Mouse (Mus musculus): ENCODE results near the gene Prkar1b.
A peak's percentile ranks its signal among the peaks of the same experiment; 100 is the strongest.

The Prkar1b gene

GRCm38 (mm10) chr5:139128476-139129065 is 21.2 kb downstream of the Prkar1b start:
- Histone ChIP-seq H3K9me3 (ENCODE audit: low read length) (peaks cover 3% of the 10 kb centered on the region; the same call in 1 of the 2 replicates), H3K4me3 (replicated peaks; ENCODE audit: low read length) (peak overlapping the region; percentile 70; the same call in 1 of the 2 replicates), H3K36me3 (ENCODE audit: insufficient read depth, low read length) (no peaks in the 10 kb centered on the region), H3K27me3 (ENCODE audit: insufficient read depth, low read length) (peaks cover 47% of the 10 kb centered on the region), H3K4me1 (replicated peaks; ENCODE audit: low read depth, low read length) (peaks cover 19% of the 10 kb centered on the region)
- TF ChIP-seq NANOG (IDR thresholded peaks at IDR 0.05; ENCODE audit: borderline replicate concordance, low read length) (no peak), POU5F1 (IDR thresholded peaks at IDR 0.05; ENCODE audit: borderline replicate concordance, low read length) (no peak), CTCF (conservative IDR thresholded peaks at IDR 0.05; ENCODE audit: low read length) (no peak)

DNA sequence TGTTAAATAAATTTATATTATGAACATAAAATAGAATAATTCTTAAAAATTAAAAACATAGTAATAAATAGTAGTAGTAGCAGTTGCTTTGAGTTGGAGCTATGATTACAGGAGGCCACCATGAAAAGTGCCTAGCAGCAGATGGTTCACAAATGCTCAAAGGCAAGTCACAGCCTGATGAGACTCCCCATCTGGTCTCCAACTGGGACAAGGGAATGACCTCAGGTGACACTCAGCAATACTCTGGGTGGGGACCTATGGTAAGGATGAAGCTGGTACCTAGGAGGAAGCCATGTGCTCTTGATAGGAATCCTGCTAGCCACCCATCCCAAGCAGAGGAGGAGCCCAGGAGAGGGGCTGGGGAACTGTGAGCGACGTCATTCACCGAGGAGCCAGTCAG is 24.1 kb downstream of the Prkar1b start:
- Histone ChIP-seq H3K4me1 (replicated peaks; ENCODE audit: low read depth, low read length) (peaks cover 21% of the 10 kb centered on the region), H3K36me3 (ENCODE audit: insufficient read depth, low read length) (no peaks in the 10 kb centered on the region), H3K9me3 (ENCODE audit: low read length) (no peaks in the 10 kb centered on the region; the same call in 1 of the 2 replicates), H3K27me3 (ENCODE audit: insufficient read depth, low read length) (peaks cover 32% of the 10 kb centered on the region), H3K4me3 (replicated peaks; ENCODE audit: low read length) (no peak overlapping the region)
- TF ChIP-seq CTCF (conservative IDR thresholded peaks at IDR 0.05; ENCODE audit: low read length): no peak
- TF ChIP-seq POU5F1 (IDR thresholded peaks at IDR 0.05; ENCODE audit: borderline replicate concordance, low read length): no peak
- no peak for TF ChIP-seq NANOG (IDR thresholded peaks at IDR 0.05; ENCODE audit: borderline replicate concordance, low read length)

- H3K4me1 ChIP-seq (replicated peaks; ENCODE audit: low read depth, low read length): peaks cover 23% of the 10 kb centered on the region
- H3K36me3 ChIP-seq (ENCODE audit: insufficient read depth, low read length): no peaks in the 10 kb centered on the region
- no peaks in the 10 kb centered on the region; the same call in 1 of the 2 replicates for H3K9me3 ChIP-seq (ENCODE audit: low read length)
- no peak overlapping the region for H3K4me3 ChIP-seq (replicated peaks; ENCODE audit: low read length)
- TF ChIP-seq POU5F1 (IDR thresholded peaks at IDR 0.05; ENCODE audit: borderline replicate concordance, low read length) (no peak), CTCF (conservative IDR thresholded peaks at IDR 0.05; ENCODE audit: low read length) (no peak), NANOG (IDR thresholded peaks at IDR 0.05; ENCODE audit: borderline replicate concordance, low read length) (no peak)
- no peaks in the 10 kb centered on the region; the same call in 1 of the 2 replicates for H3K27me3 ChIP-seq (ENCODE audit: insufficient read depth, low read length)
These were observed 30.9 kb downstream of the Prkar1b start for GRCm38 (mm10) chr5:139118961-139119276.

DNA sequence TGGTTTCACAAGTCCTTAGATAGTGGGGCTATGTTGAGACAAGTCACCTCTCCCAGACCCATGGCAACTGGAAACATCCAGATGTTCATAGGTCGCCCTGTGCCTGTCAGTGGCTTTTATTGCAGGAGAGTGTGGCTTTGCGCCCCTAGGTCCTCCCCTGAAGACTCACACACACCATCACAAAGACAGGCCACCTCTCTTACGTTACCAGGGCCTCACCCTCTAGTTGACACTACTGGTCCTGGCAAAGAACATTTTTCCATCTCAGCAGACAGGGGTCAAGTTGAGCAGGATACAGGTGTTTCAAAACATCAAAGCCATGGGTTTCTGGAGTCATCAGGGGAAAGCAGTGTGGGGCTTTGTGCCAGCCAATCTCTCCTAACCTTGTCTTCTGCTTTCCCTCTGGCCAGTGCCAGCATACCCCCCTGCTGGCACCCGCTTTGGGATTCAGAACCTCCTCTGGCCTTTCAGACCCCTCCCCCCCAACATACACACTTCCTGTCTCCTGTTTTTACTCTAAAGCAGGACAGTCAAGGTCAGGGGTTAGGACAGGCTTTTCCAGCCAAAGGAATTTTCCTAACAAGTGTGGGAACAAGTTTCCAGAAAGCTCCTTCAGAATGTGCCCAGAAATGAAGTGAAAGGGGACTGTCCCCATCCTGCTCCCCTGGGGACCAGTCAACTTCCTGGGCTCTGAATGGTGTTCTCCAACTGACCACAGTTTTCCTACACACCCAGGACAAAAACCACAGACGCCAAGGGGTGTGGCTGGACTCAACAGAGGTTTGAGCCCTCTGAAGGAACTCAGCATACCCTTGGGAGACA is 31.5 kb downstream of the Prkar1b start:
- peaks cover 21% of the 10 kb centered on the region for H3K4me1 ChIP-seq (replicated peaks; ENCODE audit: low read depth, low read length)

DNA sequence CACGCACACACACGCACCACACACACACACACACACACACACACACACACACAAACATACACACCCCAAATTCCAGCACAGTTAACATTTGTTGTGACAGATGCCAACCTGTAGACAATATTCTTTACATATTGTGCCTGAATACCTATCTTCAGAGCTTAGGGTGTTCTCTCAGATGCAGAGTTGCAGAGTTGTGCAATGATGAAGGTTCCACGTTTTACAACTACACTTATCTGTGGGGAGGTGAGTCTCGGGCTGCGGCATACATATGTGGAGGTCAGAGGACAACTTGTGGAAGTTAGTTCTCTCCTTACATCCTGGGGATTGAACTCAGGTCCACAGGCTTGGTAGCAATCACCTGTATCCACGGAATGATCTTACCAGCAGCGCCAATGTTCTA is 34.3 kb downstream of the Prkar1b start:
- TF ChIP-seq CTCF (conservative IDR thresholded peaks at IDR 0.05; ENCODE audit: low read length) (no peak), NANOG (IDR thresholded peaks at IDR 0.05; ENCODE audit: borderline replicate concordance, low read length) (no peak), POU5F1 (IDR thresholded peaks at IDR 0.05; ENCODE audit: borderline replicate concordance, low read length) (no peak)
- H3K4me3 ChIP-seq (replicated peaks; ENCODE audit: low read length): no peak overlapping the region

More for the DNA sequence above, 31.5 kb downstream of the Prkar1b start:
- H3K36me3 ChIP-seq (ENCODE audit: insufficient read depth, low read length): no peaks in the 10 kb centered on the region
- no peaks in the 10 kb centered on the region; the same call in 1 of the 2 replicates for H3K27me3 ChIP-seq (ENCODE audit: insufficient read depth, low read length)
- H3K9me3 ChIP-seq (ENCODE audit: low read length): no peaks in the 10 kb centered on the region; the same call in 1 of the 2 replicates
- H3K4me3 ChIP-seq (replicated peaks; ENCODE audit: low read length): no peak overlapping the region
- TF ChIP-seq CTCF (conservative IDR thresholded peaks at IDR 0.05; ENCODE audit: low read length) (no peak), NANOG (IDR thresholded peaks at IDR 0.05; ENCODE audit: borderline replicate concordance, low read length) (no peak), POU5F1 (IDR thresholded peaks at IDR 0.05; ENCODE audit: borderline replicate concordance, low read length) (no peak)

GRCm38 (mm10) chr5:139114876-139115275 is 34.9 kb downstream of the Prkar1b start:
- no peak for TF ChIP-seq NANOG (IDR thresholded peaks at IDR 0.05; ENCODE audit: borderline replicate concordance, low read length)
- TF ChIP-seq POU5F1 (IDR thresholded peaks at IDR 0.05; ENCODE audit: borderline replicate concordance, low read length): no peak
- no peak for TF ChIP-seq CTCF (conservative IDR thresholded peaks at IDR 0.05; ENCODE audit: low read length)
- Histone ChIP-seq H3K27me3 (ENCODE audit: insufficient read depth, low read length) (peaks cover 12% of the 10 kb centered on the region; the same call in 1 of the 2 replicates), H3K4me3 (replicated peaks; ENCODE audit: low read length) (no peak overlapping the region), H3K4me1 (replicated peaks; ENCODE audit: low read depth, low read length) (peaks cover 39% of the 10 kb centered on the region), H3K9me3 (ENCODE audit: low read length) (no peaks in the 10 kb centered on the region), H3K36me3 (ENCODE audit: insufficient read depth, low read length) (no peaks in the 10 kb centered on the region)

More for the DNA sequence above, 34.3 kb downstream of the Prkar1b start:
- no peaks in the 10 kb centered on the region for H3K9me3 ChIP-seq (ENCODE audit: low read length)
- H3K4me1 ChIP-seq (replicated peaks; ENCODE audit: low read depth, low read length): peaks cover 32% of the 10 kb centered on the region
- peaks cover 12% of the 10 kb centered on the region; the same call in 1 of the 2 replicates for H3K27me3 ChIP-seq (ENCODE audit: insufficient read depth, low read length)
- no peaks in the 10 kb centered on the region for H3K36me3 ChIP-seq (ENCODE audit: insufficient read depth, low read length)

GRCm38 (mm10) chr5:139112418-139112817 is 37.4 kb downstream of the Prkar1b start:
- Histone ChIP-seq H3K4me3 (replicated peaks; ENCODE audit: low read length) (no peak overlapping the region), H3K4me1 (replicated peaks; ENCODE audit: low read depth, low read length) (peaks cover 28% of the 10 kb centered on the region), H3K9me3 (ENCODE audit: low read length) (peaks cover 10% of the 10 kb centered on the region; the same call in 1 of the 2 replicates), H3K27me3 (ENCODE audit: insufficient read depth, low read length) (peaks cover 14% of the 10 kb centered on the region; the same call in 1 of the 2 replicates), H3K36me3 (ENCODE audit: insufficient read depth, low read length) (no peaks in the 10 kb centered on the region)
- TF ChIP-seq POU5F1 (IDR thresholded peaks at IDR 0.05; ENCODE audit: borderline replicate concordance, low read length) (no peak), CTCF (conservative IDR thresholded peaks at IDR 0.05; ENCODE audit: low read length) (no peak), NANOG (IDR thresholded peaks at IDR 0.05; ENCODE audit: borderline replicate concordance, low read length) (no peak)

DNA sequence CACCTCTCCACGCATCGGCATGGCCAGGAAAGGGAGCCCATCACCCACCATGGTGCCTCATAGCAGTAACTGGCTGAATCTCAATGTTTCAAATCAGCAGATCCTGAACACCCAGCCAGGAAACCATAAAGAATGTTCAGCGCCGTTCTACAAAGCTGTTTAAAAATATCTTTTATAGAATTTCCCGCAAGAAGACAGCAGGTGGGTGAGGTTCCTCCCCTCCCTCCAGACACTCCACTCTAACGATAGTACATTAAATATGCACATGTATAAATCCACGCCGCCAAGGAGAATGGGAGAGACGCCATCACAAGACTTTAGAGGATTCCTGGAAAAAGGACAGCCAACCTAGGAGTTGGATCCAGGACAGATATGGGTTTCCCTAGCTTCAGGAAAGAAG is 37.8 kb downstream of the Prkar1b start:
- Histone ChIP-seq H3K36me3 (ENCODE audit: insufficient read depth, low read length) (no peaks in the 10 kb centered on the region), H3K4me1 (replicated peaks; ENCODE audit: low read depth, low read length) (peaks cover 28% of the 10 kb centered on the region), H3K4me3 (replicated peaks; ENCODE audit: low read length) (no peak overlapping the region), H3K9me3 (ENCODE audit: low read length) (peaks cover 10% of the 10 kb centered on the region; the same call in 1 of the 2 replicates), H3K27me3 (ENCODE audit: insufficient read depth, low read length) (peaks cover 14% of the 10 kb centered on the region; the same call in 1 of the 2 replicates)
- TF ChIP-seq CTCF (conservative IDR thresholded peaks at IDR 0.05; ENCODE audit: low read length) (no peak), NANOG (IDR thresholded peaks at IDR 0.05; ENCODE audit: borderline replicate concordance, low read length) (no peak), POU5F1 (IDR thresholded peaks at IDR 0.05; ENCODE audit: borderline replicate concordance, low read length) (no peak)
